Mouse (Mus musculus): ENCODE results near the gene Rapgef1.
A peak's percentile ranks its signal among the peaks of the same experiment; 100 is the strongest.
"Not testable (repeated sequence)": the region's sequence is repeated elsewhere in the genome, so short reads cannot be mapped to it uniquely, and the experiment has no call there.

Rapgef1 gene

DNA sequence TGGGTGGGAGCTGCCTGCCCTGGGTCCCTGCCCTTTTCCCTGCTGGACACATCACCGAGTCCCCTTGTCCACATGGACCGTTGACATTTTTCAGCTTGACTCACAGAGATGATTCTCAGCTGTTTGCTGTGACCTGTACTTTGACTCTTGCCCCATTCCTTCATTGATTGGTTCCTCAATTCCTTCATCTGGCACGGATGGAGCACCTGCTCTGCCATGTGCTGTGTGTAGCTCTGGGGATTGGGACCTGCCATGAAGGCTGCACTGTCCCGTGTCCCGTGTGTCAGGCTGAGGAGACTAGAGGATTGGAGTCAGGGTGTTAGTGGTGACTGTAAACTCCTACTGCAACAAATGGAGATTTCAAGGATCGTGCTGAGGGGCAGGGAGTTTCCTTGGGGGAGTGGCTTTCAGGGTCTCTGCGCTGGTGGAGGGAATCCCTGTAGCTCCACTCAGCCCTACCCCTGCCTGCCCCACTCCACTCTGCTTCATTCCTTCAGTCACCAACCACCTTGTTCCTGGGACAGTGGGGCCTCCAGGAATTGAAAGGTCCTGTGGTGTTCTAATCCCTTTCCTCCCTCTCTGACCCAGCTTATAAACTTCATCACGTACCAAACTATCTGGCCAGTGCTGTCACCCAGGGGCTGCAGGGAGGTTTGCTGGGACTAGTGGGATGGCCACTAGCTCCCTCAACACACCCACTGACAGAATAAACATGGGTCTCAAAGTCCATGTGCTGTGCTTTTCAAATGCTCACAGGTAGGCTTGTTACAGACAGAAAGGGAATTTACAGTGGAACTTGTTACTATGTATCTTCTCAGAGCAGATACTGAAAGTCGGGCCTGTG lies 3.9 kb downstream of the Rapgef1 start:
- DNase-seq (ENCODE audit: extremely low read depth, low read depth, low spot score): no peak

- DNase-seq (ENCODE audit: extremely low read depth, low read depth, low spot score): no peak
These were observed 4.6 kb downstream of the Rapgef1 start for GRCm38 (mm10) chr2:29624091-29624608.

- DNase-seq (ENCODE audit: extremely low read depth, low read depth, low spot score): no peak
These were observed 5.2 kb downstream of the Rapgef1 start for GRCm38 (mm10) chr2:29624739-29625138.

GRCm38 (mm10) chr2:29625573-29626200 lies 6.2 kb downstream of the Rapgef1 start:
- DNase-seq (ENCODE audit: extremely low read depth, low read depth, low spot score): no peak

DNA sequence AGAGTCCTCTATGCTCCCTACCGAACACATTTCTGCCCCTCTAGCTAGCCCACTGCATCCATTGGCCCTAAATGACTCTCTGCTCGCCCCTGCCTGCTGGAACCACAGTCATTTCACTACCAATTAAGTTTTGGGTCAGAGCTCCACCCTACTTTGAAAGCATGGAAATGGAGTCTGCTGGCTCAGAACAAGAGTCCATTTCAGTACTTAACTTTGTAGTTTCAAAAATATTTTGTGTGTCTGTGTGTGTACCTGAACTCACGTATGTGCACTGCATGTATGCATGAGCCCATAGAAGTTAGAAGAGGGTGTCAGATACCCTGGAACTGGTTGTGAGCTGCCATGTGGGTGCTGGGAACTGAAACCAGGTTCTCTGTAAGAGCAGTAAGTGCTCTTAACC lies 7.8 kb downstream of the Rapgef1 start:
- no peak for DNase-seq (ENCODE audit: extremely low read depth, low read depth, low spot score)

- DNase-seq (ENCODE audit: extremely low read depth, low read depth, low spot score): no peak
These were observed 8.7 kb downstream of the Rapgef1 start for GRCm38 (mm10) chr2:29628186-29628585.

DNA sequence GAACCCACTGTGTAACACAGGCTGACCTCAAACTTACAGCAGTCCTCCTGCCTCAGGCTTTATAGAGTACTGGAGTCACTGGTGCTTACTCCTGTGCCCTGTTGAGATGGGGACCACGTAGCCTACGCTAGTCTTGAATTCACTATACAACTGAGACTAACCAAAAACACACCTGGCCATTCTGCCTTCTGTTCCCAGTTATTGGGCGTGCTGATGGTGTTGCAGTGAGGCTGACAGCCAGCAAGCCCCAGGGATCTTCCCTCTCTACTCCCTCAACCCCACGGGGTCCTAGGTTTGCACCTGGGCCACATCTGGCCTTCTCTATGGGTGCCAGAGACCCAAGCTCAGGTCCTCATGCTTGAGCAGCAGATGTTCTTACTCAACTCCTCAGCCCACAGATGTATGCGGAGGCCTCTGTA lies 9.3 kb downstream of the Rapgef1 start:
- no peak for DNase-seq (ENCODE audit: extremely low read depth, low read depth, low spot score)

DNA sequence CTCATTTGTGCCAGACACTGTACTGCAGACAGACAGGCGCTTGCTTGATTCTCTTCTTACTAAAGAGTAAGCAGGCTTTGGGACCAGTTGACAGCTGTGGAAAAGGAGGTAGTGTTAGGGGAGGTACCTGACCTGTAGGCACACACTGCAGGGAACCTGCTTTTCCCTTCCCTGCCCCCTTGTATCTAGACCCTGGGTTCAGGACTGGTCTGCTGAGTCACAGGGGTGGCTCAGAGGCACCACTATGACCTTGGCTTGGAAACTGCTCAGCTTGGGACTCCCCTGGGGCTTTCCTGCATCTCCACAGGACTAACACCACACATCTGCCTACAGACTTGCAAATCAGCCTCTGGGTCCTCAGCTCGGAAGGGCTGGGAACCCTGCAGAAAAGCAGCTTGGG lies 9.8 kb downstream of the Rapgef1 start:
- DNase-seq (ENCODE audit: extremely low read depth, low read depth, low spot score): no peak

- peak; percentile 51 for DNase-seq (ENCODE audit: extremely low read depth, low read depth, low spot score)
These were observed 10.7 kb downstream of the Rapgef1 start for GRCm38 (mm10) chr2:29630141-29630771.

- no peak for DNase-seq (ENCODE audit: extremely low read depth, low read depth, low spot score)
These were observed 11.5 kb downstream of the Rapgef1 start for GRCm38 (mm10) chr2:29631020-29631419.

GRCm38 (mm10) chr2:29631564-29632167 lies 12.1 kb downstream of the Rapgef1 start:
- not testable (repeated sequence) for DNase-seq (ENCODE audit: extremely low read depth, low read depth, low spot score)

- no peak for DNase-seq (ENCODE audit: extremely low read depth, low read depth, low spot score)
These were observed 12.7 kb downstream of the Rapgef1 start for GRCm38 (mm10) chr2:29632168-29632662.

DNA sequence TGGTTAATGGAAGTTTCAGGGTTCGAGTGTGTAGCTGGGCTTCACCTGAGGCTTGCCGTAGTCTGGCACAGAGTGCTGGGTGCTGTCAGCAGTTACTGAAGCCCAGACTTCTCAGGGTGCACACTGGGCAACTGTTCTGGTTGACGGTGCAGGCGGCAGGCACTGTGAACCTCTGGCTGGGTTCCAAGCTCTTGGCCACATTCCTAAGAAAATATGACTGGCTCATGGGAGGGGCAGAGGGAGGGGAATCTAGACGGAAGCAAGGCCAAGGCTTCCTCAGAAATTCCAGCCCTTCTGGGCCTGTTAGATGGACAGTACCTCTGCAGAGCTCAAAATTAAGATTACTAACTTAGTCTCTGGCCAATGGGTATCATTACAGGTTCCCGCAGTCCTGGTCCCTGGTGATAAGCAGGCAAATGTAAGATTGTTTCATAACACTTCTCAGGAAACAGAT lies 13.6 kb downstream of the Rapgef1 start:
- DNase-seq (ENCODE audit: extremely low read depth, low read depth, low spot score): no peak

- no peak for DNase-seq (ENCODE audit: extremely low read depth, low read depth, low spot score)
These were observed 14.3 kb downstream of the Rapgef1 start for GRCm38 (mm10) chr2:29633782-29634181.

- no peak for DNase-seq (ENCODE audit: extremely low read depth, low read depth, low spot score)
These were observed 15.0 kb downstream of the Rapgef1 start for GRCm38 (mm10) chr2:29634541-29634940.

- no peak for DNase-seq (ENCODE audit: extremely low read depth, low read depth, low spot score)
These were observed 16.5 kb downstream of the Rapgef1 start for GRCm38 (mm10) chr2:29635966-29636507.

- DNase-seq (ENCODE audit: extremely low read depth, low read depth, low spot score): no peak
These were observed 18.0 kb downstream of the Rapgef1 start for GRCm38 (mm10) chr2:29637528-29637927.

GRCm38 (mm10) chr2:29639377-29639776 lies 19.9 kb downstream of the Rapgef1 start:
- DNase-seq (ENCODE audit: extremely low read depth, low read depth, low spot score): no peak

DNA sequence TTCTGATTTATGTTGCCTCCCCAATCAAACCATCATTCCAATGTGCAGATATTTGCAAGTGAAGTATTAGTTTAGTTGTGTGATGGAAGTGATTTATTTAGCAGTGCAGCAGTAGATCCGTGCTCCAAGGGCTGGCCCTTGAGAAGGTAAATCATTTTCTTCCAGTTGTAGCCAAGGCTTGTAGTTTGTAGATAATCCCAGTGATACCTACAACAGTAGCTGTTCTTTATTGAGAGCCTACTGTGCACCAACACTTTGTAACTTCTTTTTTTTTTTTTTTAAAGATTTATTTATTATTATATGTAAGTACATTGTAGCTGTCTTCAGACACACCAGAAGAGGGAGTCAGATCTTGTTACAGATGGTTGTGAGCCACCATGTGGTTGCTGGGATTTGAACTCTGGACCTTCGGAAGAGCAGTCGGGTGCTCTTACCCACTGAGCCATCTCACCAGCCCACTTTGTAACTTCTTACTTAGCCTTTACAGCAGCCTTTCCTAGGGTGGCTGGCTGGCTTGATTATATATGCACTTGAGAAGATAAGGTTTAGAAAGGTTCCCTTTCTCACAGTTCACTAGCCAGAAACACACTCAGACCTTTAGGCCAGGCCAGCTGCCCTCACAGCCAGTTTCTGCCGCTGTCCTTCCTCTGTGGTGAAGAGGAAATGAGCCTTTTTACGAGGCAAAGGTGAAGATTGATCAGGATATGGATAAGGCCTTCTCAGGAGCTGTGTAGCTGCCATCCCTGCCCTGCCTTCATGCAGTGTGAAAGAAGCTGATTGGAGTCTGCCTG lies 20.6 kb downstream of the Rapgef1 start:
- no peak for DNase-seq (ENCODE audit: extremely low read depth, low read depth, low spot score)

GRCm38 (mm10) chr2:29641707-29642106 lies 22.2 kb downstream of the Rapgef1 start:
- no peak for DNase-seq (ENCODE audit: extremely low read depth, low read depth, low spot score)

Data from fat pad, adult 2 months (tissue).